Mouse (Mus musculus) left cerebral cortex, postnatal 10 days (tissue): ENCODE results near the gene Lrrc75b. TPM values are rescaled to one million over a fixed set of nuclear protein-coding genes. Genes with fewer than 3 reads are reported as not detected.
A peak's percentile ranks its signal among the peaks of the same experiment; 100 is the strongest.
"Not testable (repeated sequence)": the region's sequence is repeated elsewhere in the genome, so short reads cannot be mapped to it uniquely, and the experiment has no call there.

Experiments
- DNase-seq, 2 experiments: peaks; one replicate each; pipeline ENCODE4 v3.0.0; 2021 to 2022; ENCODE audit warnings: low spot score in 2 of 2, mixed read lengths in 1 of 2; ENCODE audit errors: extremely low spot score in 1 of 2
- intact Hi-C: fragments of 180-260 bp; cut with DNase I; formaldehyde crosslinking; loops from one replicate; pipeline ENCODE4 v1.15.1; 2025
- total RNA-seq, 2 experiments: library from RNA; stranded (reverse); gene quantifications; 2 replicates each; pipeline ENCODE4 v1.2.3; 2021

Gene Lrrc75b
- total RNA-seq, 2 experiments from 2014 or later = 21.3 to 27.5 TPM

GRCm38 (mm10) chr10:75570981-75571657, 11.0 kb upstream of the Lrrc75b start:
- DNase-seq = peak in 1 of 2 experiments; percentile 56
- intact Hi-C loops = no loop called here

- intact Hi-C loops = no loop called here
- DNase-seq = peak in 1 of 2 experiments; percentile 12
Measured at GRCm38 (mm10) chr10:75568851-75569250, 8.7 kb upstream of the Lrrc75b start.

- intact Hi-C loops = no loop called here
- DNase-seq = peak in 1 of 2 experiments; percentile 20
Measured at GRCm38 (mm10) chr10:75568441-75568840, 8.3 kb upstream of the Lrrc75b start.

- intact Hi-C loops = no loop called here
- DNase-seq = no peak
Measured at GRCm38 (mm10) chr10:75568029-75568428, 7.9 kb upstream of the Lrrc75b start.

GRCm38 (mm10) chr10:75566765-75567164, 6.6 kb upstream of the Lrrc75b start:
- intact Hi-C loops, DNase-seq: not testable (repeated sequence)

DNA sequence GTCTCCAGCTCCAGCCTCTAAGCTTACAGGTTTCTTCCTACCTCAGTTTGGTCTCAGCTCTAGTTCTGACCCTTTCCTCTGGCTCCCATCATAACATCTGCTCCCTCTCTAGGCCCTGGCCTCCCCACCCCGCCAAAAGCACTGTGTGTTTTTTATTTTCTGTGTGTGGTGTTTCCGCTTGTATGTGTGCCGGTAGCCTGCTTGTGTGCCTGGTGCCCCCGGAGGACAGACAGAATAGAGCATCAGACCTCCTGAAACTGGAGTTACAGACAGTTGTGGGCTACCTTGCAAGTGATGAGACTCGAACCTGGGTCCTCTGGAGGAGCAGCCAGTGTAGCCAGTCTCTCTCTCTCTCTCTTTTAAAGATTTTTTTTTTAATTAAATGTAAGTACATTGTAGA, 6.2 kb upstream of the Lrrc75b start:
- intact Hi-C loops = no loop called here
- DNase-seq = no peak

DNA sequence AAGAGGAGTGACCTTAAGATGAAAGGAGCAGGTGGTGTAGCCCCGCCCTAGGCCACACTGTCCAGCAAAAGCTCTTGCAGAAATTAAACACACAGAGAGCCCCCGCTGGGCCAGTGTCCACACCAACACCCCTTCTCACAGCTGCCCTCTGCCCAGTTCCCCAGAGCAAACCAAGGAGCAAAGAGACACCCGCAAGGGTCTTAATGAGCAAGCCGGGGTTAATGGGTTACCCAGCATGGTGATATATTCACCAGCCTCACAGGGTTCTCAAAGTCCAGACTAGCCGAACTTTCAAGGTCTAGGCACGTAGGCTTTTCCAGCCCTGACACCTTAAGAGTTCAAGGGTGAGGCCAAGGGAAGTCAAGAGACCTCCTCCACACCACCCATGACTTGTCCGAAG, 5.8 kb upstream of the Lrrc75b start:
- intact Hi-C loops = no loop called here
- no peak for DNase-seq

- DNase-seq = no peak
- intact Hi-C loops = no loop called here
Measured at GRCm38 (mm10) chr10:75565436-75565835, 5.3 kb upstream of the Lrrc75b start.

DNA sequence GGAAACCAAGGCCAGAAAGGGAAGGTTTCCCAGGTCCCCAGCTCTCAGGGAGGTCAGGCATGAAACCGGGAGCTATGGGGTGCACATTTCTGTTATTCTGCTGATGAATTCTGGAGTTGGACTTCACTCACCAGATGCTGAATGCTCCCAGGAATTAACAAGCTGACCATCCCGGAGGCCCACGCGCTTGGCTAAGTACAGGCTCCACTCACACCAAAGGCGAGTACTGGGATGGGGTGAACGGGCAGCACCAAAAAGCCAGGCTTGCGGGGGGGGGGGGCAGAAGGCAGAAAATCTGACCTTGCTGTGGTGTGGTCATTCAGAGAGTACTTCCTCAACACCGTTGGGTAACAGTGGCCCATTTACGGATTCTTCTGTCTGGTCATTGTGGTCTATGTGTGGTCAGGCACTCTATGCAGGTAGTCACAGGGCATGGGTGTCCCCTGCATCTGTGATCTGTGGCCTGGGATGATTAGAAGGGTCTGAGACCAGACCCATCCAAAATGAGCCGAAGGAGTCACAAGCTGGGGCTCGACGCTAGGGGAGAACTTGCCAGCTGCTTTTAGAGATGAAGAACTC, 4.6 kb upstream of the Lrrc75b start:
- DNase-seq = no peak
- intact Hi-C loops = no loop called here

GRCm38 (mm10) chr10:75562596-75562995, 2.5 kb upstream of the Lrrc75b start:
- DNase-seq = no peak
- intact Hi-C loops = no loop called here

DNA sequence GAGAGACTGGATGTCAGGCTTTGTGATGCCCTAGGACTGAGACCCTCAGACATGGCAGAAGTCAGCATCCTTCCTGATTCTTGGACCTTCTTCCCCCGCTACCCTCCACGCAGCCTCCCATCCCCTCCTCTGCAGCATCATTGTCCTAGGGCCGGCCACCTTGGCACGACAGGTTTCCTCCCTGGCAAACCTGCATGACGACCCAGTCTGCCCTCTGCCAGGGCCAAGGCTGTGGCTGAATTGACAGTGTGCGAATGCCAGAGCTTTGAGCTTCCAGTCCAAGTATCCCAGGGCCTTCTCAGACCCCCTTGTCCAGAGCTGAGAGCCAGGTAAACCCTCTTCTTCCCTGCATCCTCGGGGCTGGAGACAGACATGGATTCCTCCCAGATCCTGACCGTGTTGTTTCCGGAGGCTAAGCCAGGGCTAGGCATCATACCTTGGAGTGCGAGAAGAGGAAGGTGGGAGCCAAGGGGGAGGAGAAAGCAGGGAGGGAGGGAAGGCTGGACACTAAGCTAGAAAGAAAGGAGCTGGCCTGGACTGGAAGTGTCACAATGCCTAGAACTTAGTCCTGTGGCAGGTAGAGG, 1.0 kb upstream of the Lrrc75b start, which contains the start of gene Ggt1:
Ggt1 (plus strand) TSS at position 534 of the 584 bp plus-strand sequence.
- no peak for DNase-seq

GRCm38 (mm10) chr10:75560549-75560899, 394 bp upstream of the Lrrc75b start:
- intact Hi-C loops = no loop called here

More for the DNA sequence above, 1.0 kb upstream of the Lrrc75b start, which contains the start of gene Ggt1:
- intact Hi-C loops = no loop called here

GRCm38 (mm10) chr10:75559041-75559675, 972 bp downstream of the Lrrc75b start:
- intact Hi-C loops = no loop called here
- DNase-seq = no peak

More at GRCm38 (mm10) chr10:75560549-75560899, 394 bp upstream of the Lrrc75b start:
- no peak for DNase-seq

- intact Hi-C loops = no loop called here
- DNase-seq = peak; percentile 50 to 55
Measured at GRCm38 (mm10) chr10:75558515-75558914, 1.6 kb downstream of the Lrrc75b start.

- intact Hi-C loops = no loop called here
- peak; percentile 80 to 85 for DNase-seq
Measured at GRCm38 (mm10) chr10:75556026-75556425, 4.1 kb downstream of the Lrrc75b start.

GRCm38 (mm10) chr10:75555557-75555956, 4.6 kb downstream of the Lrrc75b start:
- intact Hi-C loops = no loop called here
- no peak for DNase-seq

- no peak for DNase-seq
- intact Hi-C loops = no loop called here
Measured at GRCm38 (mm10) chr10:75554090-75554489, 6.0 kb downstream of the Lrrc75b start.

GRCm38 (mm10) chr10:75552701-75553450, 7.3 kb downstream of the Lrrc75b start:
- intact Hi-C loops = no loop called here
- no peak for DNase-seq

DNA sequence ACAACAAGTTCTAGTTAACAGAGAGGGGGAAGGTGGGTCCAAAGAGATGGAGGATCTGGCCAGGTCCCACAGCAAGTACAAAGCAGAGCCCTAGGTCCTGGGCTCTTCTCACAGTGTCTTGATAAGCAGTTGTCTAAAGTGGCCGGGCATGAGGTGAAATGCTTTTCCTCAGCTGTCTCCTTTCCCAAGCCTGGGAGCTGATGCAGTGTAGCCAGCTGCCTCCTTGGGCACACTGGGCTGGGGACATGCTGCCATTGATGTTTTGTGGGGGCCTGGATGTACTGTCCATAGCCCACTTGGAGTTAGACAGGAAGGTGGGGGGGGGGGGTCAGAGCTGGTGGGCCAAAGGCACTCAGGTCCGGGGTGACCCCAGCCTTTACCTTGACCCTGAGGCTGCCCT, 8.0 kb downstream of the Lrrc75b start:
- no peak for DNase-seq
- intact Hi-C loops = no loop called here
